Mouse (Mus musculus) midbrain, postnatal 0 days (tissue): Measurements from ENCODE around the gene Arid2. TPM values are rescaled to one million over a fixed set of nuclear protein-coding genes. Genes with fewer than 3 reads are reported as not detected.
A peak's percentile ranks its signal among the peaks of the same experiment; 100 is the strongest.

ENCODE experiments used
- ATAC-seq: fragments of 200-750 bp; cut with Nextera tagmentation; 2 replicates; pipeline ENCODE4 v1.8.0; 2017; ENCODE audit warnings: moderate number of reproducible peaks, mild to moderate bottlenecking, moderate TSS enrichment, moderate library complexity; ENCODE audit not compliant: low FRiP score
- DNase-seq: peaks from one replicate; pipeline ENCODE4 v3.0.0-alpha.2; 2015; ENCODE audit warnings: low spot score
- H3K27ac ChIP-seq: fragments of 300-500 bp; sonication (generic); 2 replicates; pipeline ENCODE4 v1.5.1; 2014; ENCODE audit warnings: low read depth, mild to moderate bottlenecking, low read length, mixed read lengths
- H3K27me3 ChIP-seq: fragments of 300-500 bp; sonication (generic); 2 replicates; pipeline ENCODE4 v1.6.1; 2014; ENCODE audit warnings: low read length, control low read depth, mixed read lengths; ENCODE audit not compliant: insufficient read depth
- H3K36me3 ChIP-seq: fragments of 300-500 bp; sonication (generic); 2 replicates; pipeline ENCODE4 v1.6.1; 2014; ENCODE audit warnings: low read length, control low read depth, mixed read lengths; ENCODE audit not compliant: insufficient read depth
- H3K4me1 ChIP-seq: fragments of 300-500 bp; sonication (generic); 2 replicates; pipeline ENCODE4 v1.6.1; 2014; ENCODE audit warnings: mild to moderate bottlenecking, control low read depth, antibody characterized with exemption, low read length, mixed read lengths; ENCODE audit not compliant: insufficient read depth
- H3K4me2 ChIP-seq: fragments of 300-500 bp; sonication (generic); 2 replicates; pipeline ENCODE4 v1.6.1; 2014; ENCODE audit warnings: low read depth, mild to moderate bottlenecking, low read length, mixed read lengths; ENCODE audit not compliant: poor library complexity, severe bottlenecking
- H3K4me3 ChIP-seq: fragments of 300-500 bp; sonication (generic); 2 replicates; pipeline ENCODE4 v1.5.1; 2014; ENCODE audit warnings: low read depth, mild to moderate bottlenecking, low read length, moderate library complexity
- H3K9ac ChIP-seq: fragments of 300-500 bp; sonication (generic); replicated peaks from 2 replicates; pipeline ENCODE4 v1.6.1; 2014; ENCODE audit warnings: mild to moderate bottlenecking, low read length, moderate library complexity, mixed read lengths; ENCODE audit not compliant: poor library complexity, severe bottlenecking
- H3K9me3 ChIP-seq: fragments of 300-500 bp; sonication (generic); 2 replicates; pipeline ENCODE4 v1.6.1; 2016; ENCODE audit warnings: low read length, control low read depth
- CTCF ChIP-seq: IDR thresholded peaks from 2 replicates; pipeline ENCODE4 v1.5.1; 2016; ENCODE audit warnings: antibody characterized with exemption, mild to moderate bottlenecking
- WGBS: fragments of 180-500 bp; shearing (Covaris S2); extraction: QIAGEN DNeasy Blood & Tissue Kit; methylation state at CpG from one replicate; pipeline ENCODE4 v1.1.7; 2014; 5-methylcytosine and 5-hydroxymethylcytosine counted together
- polyA plus RNA-seq: library from polyadenylated mRNA; unstranded; fragments of >200 nt; fragmentation: Nextera tagmentation; extraction: Ambion mirVana; gene quantifications from 2 replicates; pipeline ENCODE4 v1.2.1, GENCODE M21; 2015
- total RNA-seq: library from RNA; depleted of rRNA; stranded (reverse); fragments of >200 nt; gene quantifications from 2 replicates; pipeline ENCODE4 v1.2.3, GENCODE M21; 2014

Gene Arid2
- total and polyA plus RNA-seq, 2 experiments from 2014 or later = 11.2 to 40.8 TPM

DNA sequence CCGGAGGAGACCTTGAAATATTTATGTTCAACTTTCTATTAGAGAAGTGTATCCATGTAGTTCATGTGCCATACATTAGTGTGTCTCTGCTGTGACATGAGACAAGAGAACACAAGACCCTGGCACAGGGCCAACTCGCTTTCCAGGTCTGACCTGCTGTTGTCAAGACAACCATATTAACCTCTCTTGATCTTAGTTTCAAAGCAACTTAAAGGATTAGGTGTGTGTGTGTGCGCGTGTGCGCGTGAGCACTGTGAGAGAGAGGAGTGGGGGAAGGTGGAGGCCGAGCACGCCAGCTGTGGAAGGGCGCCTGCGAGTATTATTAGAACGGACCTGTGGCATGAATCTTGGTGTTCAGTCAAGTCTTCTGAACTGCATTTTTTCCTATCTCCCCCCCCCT, 15.0 kb upstream of the Arid2 start:
- Histone ChIP-seq H3K4me3 (no peak overlapping the region), H3K36me3 (peaks cover 1% of the 10 kb centered on the region; the same call in 1 of the 2 replicates), H3K27ac (no peak overlapping the region), H3K27me3 (no peaks in the 10 kb centered on the region), H3K4me2 (no peak overlapping the region), H3K4me1 (no peaks in the 10 kb centered on the region; the same call in 1 of the 2 replicates), H3K9ac (no peak overlapping the region), H3K9me3 (no peaks in the 10 kb centered on the region)
- no peak for TF ChIP-seq CTCF
- no peak for DNase-seq
- WGBS = 79% methylated on average over 11 of the region's 11 CpGs
- no peak for ATAC-seq

DNA sequence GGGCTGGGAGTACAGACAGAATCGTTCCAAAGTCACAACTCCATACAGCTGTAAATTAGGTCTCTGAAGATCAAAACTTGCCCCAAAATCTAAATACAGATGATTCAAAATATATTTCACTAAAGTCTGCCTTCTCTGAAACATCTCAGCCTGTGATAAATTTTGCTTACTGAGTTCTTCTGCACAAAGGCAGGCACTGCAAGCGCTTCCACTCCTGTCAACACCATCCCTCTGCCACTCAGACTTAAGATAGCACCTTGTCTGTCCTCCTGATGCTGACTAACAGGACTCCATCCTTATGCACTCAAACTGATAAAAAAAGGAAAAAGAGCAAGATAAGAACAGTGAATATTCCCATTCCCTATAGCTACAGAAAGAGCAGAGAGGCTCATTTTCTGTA, 13.0 kb upstream of the Arid2 start:
- ATAC-seq = no peak
- TF ChIP-seq CTCF = no peak
- H3K36me3 ChIP-seq = no peaks in the 10 kb centered on the region; the same call in 1 of the 2 replicates
- 92% methylated on average over 2 of the region's 2 CpGs for WGBS
- no peaks in the 10 kb centered on the region; the same call in 1 of the 2 replicates for H3K4me1 ChIP-seq
- no peaks in the 10 kb centered on the region for H3K9me3 ChIP-seq
- no peak overlapping the region for H3K4me3 ChIP-seq
- no peak overlapping the region for H3K4me2 ChIP-seq
- no peak overlapping the region for H3K27ac ChIP-seq
- no peak for DNase-seq
- H3K27me3 ChIP-seq = no peaks in the 10 kb centered on the region
- H3K9ac ChIP-seq = no peak overlapping the region

GRCm38 (mm10) chr15:96275198-96275597, 12.1 kb upstream of the Arid2 start:
- H3K4me3 ChIP-seq = no peak overlapping the region
- H3K4me1 ChIP-seq = no peaks in the 10 kb centered on the region; the same call in 1 of the 2 replicates
- ATAC-seq = no peak
- H3K27ac ChIP-seq = no peak overlapping the region
- H3K9ac ChIP-seq = no peak overlapping the region
- H3K9me3 ChIP-seq = no peaks in the 10 kb centered on the region
- no peak for TF ChIP-seq CTCF
- H3K36me3 ChIP-seq = no peaks in the 10 kb centered on the region; the same call in 1 of the 2 replicates
- no peak for DNase-seq
- 80% methylated on average over 2 of the region's 2 CpGs for WGBS
- H3K27me3 ChIP-seq = no peaks in the 10 kb centered on the region
- H3K4me2 ChIP-seq = no peak overlapping the region

DNA sequence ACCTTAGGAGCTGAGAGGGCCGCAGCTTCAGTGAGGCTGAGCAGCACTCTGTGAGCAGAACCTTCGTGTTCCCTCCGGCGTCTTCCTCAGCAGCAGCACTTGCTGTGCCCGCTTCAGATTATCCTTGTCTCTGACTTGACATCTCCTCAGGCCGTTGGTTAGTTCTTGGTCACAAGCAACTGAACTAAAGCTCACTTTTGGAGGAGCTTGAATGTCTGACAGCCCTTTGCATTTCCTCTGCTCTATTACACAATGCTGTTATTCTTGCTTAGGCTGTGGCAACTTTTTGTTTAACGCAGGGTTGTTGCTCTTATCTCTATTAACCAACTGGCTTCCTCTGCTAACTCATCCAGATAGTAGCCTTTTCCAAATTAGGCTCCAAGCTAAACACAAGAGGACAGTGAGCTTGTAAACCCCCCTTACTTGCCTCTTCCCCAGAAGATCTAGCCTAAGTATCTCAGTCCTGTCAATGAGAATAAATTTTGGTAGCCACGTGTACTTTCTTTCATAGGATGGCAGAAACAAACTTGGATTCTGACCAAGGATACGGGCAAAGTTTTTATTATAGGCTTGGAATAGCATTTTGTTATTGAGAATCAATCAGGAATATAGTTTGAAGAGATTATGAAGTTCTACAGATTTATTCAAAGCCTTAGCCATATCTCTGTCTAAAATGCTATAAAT, 11.4 kb upstream of the Arid2 start:
- ATAC-seq (no peak), DNase-seq (no peak)
- no peaks in the 10 kb centered on the region for H3K9me3 ChIP-seq
- no peak overlapping the region for H3K9ac ChIP-seq
- H3K27me3 ChIP-seq = no peaks in the 10 kb centered on the region
- no peak overlapping the region for H3K4me3 ChIP-seq
- H3K27ac ChIP-seq = no peak overlapping the region
- TF ChIP-seq CTCF = no peak
- H3K4me1 ChIP-seq = peaks cover 2% of the 10 kb centered on the region; the same call in 1 of the 2 replicates
- no peak overlapping the region for H3K4me2 ChIP-seq
- no peaks in the 10 kb centered on the region; the same call in 1 of the 2 replicates for H3K36me3 ChIP-seq
- 89% methylated on average over 9 of the region's 9 CpGs for WGBS

DNA sequence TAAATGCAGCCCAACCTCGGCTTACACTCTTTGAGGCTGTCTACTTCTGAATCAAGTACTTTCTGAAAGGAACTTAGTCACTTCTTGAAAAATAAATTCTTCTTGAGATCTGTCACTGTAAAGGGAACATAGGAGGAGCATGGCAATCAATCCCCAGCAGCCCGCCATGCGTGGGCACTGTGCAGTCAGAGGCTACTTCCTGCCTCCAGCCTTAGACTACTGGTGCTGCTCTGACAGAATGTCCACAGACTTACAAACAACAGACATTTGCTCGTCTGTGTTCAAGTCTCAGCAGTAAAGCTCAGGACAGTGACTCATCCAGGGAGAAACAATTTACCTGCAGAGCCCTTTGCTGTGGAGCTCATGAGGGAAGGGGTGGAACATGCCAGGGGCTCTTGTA, 10.3 kb upstream of the Arid2 start:
- TF ChIP-seq CTCF = no peak
- no peak overlapping the region for H3K9ac ChIP-seq
- H3K4me1 ChIP-seq = peaks cover 9% of the 10 kb centered on the region; the same call in 1 of the 2 replicates
- ATAC-seq (no peak), DNase-seq (no peak)
- 80% methylated on average over 4 of the region's 4 CpGs for WGBS
- no peak overlapping the region for H3K27ac ChIP-seq
- H3K4me3 ChIP-seq = no peak overlapping the region
- H3K27me3 ChIP-seq = no peaks in the 10 kb centered on the region
- no peaks in the 10 kb centered on the region for H3K9me3 ChIP-seq
- H3K4me2 ChIP-seq = no peak overlapping the region
- no peaks in the 10 kb centered on the region; the same call in 1 of the 2 replicates for H3K36me3 ChIP-seq

GRCm38 (mm10) chr15:96281236-96281635, 6.1 kb upstream of the Arid2 start:
- H3K4me3 ChIP-seq = peak overlapping the region; percentile 91; the same call in 1 of the 2 replicates
- WGBS = 87% methylated on average over 5 of the region's 5 CpGs

More at GRCm38 (mm10) chr15:96281236-96281635, 6.1 kb upstream of the Arid2 start:
- no peaks in the 10 kb centered on the region for H3K9me3 ChIP-seq
- H3K27me3 ChIP-seq = no peaks in the 10 kb centered on the region
- H3K9ac ChIP-seq = no peak overlapping the region
- no peak for ATAC-seq
- DNase-seq = no peak
- H3K36me3 ChIP-seq = no peaks in the 10 kb centered on the region
- peaks cover 9% of the 10 kb centered on the region; the same call in 1 of the 2 replicates for H3K4me1 ChIP-seq
- peak overlapping the region; percentile 85 for H3K4me2 ChIP-seq
- H3K27ac ChIP-seq = no peak overlapping the region
- TF ChIP-seq CTCF = no peak
